Mouse (Mus musculus) stomach, embryonic 16.5 days (tissue): ENCODE results near the gene Masp1. TPM values are rescaled to one million over a fixed set of nuclear protein-coding genes. Genes with fewer than 3 reads are reported as not detected.

Experiments
- ATAC-seq: fragments of 200-750 bp; cut with Nextera tagmentation; 2 replicates; pipeline ENCODE4 v1.8.0; 2017; ENCODE audit warnings: moderate number of reproducible peaks, moderate TSS enrichment; ENCODE audit not compliant: insufficient read depth, low FRiP score
- H3K27ac ChIP-seq: fragments of 300-500 bp; sonication (generic); 2 replicates; pipeline ENCODE4 v1.5.1; 2014; ENCODE audit warnings: low read length
- H3K27me3 ChIP-seq: fragments of 300-500 bp; sonication (generic); 2 replicates; pipeline ENCODE4 v1.6.1; 2014; ENCODE audit warnings: low read length, control low read depth, mixed read lengths; ENCODE audit not compliant: control insufficient read depth, insufficient read depth
- H3K36me3 ChIP-seq: fragments of 300-500 bp; sonication (generic); 2 replicates; pipeline ENCODE4 v1.6.1; 2014; ENCODE audit warnings: low read length; ENCODE audit not compliant: control insufficient read depth, insufficient read depth
- H3K4me1 ChIP-seq: fragments of 300-500 bp; sonication (generic); 2 replicates; pipeline ENCODE4 v1.6.1; 2014; ENCODE audit warnings: low read length, control low read depth, mixed read lengths; ENCODE audit not compliant: control insufficient read depth, insufficient read depth
- H3K4me2 ChIP-seq: fragments of 300-500 bp; sonication (generic); 2 replicates; pipeline ENCODE4 v1.6.1; 2014; ENCODE audit warnings: low read depth, low read length, mixed read lengths
- H3K4me3 ChIP-seq: fragments of 300-500 bp; sonication (generic); replicated peaks from 2 replicates; pipeline ENCODE4 v1.5.1; 2014; ENCODE audit warnings: mild to moderate bottlenecking, low read length
- H3K9ac ChIP-seq: fragments of 300-500 bp; sonication (generic); 2 replicates; pipeline ENCODE4 v1.6.1; 2014; ENCODE audit warnings: low read length
- H3K9me3 ChIP-seq: fragments of 300-500 bp; sonication (generic); replicated peaks from 2 replicates; pipeline ENCODE4 v1.6.1; 2016; ENCODE audit warnings: low read length, control low read depth; ENCODE audit not compliant: control insufficient read depth
- WGBS: fragments of 180-500 bp; shearing (Covaris S2); extraction: QIAGEN DNeasy Blood & Tissue Kit; methylation state at CpG from one replicate; pipeline ENCODE4 v1.1.7; 2014; 5-methylcytosine and 5-hydroxymethylcytosine counted together
- polyA plus RNA-seq: library from polyadenylated mRNA; unstranded; fragments of >200 nt; fragmentation: Nextera tagmentation; extraction: Ambion mirVana; gene quantifications from 2 replicates; pipeline ENCODE4 v1.2.1, GENCODE M21; 2015

The Masp1 gene
- polyA plus RNA-seq, 1 experiment from 2014 or later = 2.4 TPM

DNA sequence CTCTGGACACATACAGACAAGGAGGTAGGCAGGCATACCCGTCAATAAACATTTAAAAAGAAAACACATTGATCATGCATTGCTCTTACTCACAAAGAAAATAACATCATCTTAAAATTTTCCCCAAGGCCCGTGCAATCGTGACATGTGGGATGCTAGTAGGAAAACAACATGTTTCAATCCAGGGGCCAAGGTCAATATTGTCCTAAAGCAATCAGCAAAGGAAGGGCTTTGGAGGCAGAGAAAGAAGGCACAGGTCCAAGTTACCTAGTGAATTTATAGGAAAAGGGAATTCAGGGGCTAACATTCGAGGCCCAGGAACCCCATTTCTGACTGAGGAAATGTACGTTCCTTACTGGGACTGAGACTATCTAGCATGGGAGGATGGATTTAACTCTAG, 3.4 kb downstream of the Masp1 start:
- no peaks in the 10 kb centered on the region for H3K36me3 ChIP-seq
- peaks cover 13% of the 10 kb centered on the region; the same call in 1 of the 2 replicates for H3K4me1 ChIP-seq
- no peak for ATAC-seq
- WGBS = 82% methylated on average over 5 of the region's 5 CpGs
- H3K9ac ChIP-seq = no peak overlapping the region
- no peaks in the 10 kb centered on the region for H3K27me3 ChIP-seq
- no peak overlapping the region for H3K27ac ChIP-seq
- H3K4me3 ChIP-seq = no peak overlapping the region
- H3K9me3 ChIP-seq = no peaks in the 10 kb centered on the region
- H3K4me2 ChIP-seq = no peak overlapping the region

DNA sequence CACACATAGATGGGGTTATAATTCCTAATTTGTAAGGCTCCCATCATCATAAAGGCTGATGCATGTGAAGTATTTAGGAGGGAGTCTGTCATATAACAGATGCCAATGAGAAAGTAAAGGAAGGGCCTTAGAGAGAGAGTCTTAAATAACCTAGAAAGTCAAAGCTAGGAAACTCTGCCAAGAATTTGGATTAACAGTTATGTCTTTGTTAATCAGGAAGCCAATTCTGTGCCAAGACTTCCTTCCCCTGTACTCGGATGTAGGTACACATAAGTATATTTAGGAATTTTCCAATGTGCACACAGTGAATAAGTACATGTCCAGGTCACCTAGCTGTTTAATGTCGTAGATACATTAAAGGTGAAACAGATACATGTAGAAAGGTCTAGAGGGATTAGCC, 4.0 kb downstream of the Masp1 start:
- peaks cover 13% of the 10 kb centered on the region; the same call in 1 of the 2 replicates for H3K4me1 ChIP-seq
- H3K9me3 ChIP-seq = no peaks in the 10 kb centered on the region
- no peak overlapping the region for H3K9ac ChIP-seq
- H3K4me2 ChIP-seq = no peak overlapping the region
- H3K4me3 ChIP-seq = no peak overlapping the region
- no peak overlapping the region; the same call in 1 of the 2 replicates for H3K27ac ChIP-seq
- ATAC-seq = no peak
- 50% methylated on average over 2 of the region's 2 CpGs for WGBS
- H3K36me3 ChIP-seq = no peaks in the 10 kb centered on the region
- H3K27me3 ChIP-seq = no peaks in the 10 kb centered on the region

DNA sequence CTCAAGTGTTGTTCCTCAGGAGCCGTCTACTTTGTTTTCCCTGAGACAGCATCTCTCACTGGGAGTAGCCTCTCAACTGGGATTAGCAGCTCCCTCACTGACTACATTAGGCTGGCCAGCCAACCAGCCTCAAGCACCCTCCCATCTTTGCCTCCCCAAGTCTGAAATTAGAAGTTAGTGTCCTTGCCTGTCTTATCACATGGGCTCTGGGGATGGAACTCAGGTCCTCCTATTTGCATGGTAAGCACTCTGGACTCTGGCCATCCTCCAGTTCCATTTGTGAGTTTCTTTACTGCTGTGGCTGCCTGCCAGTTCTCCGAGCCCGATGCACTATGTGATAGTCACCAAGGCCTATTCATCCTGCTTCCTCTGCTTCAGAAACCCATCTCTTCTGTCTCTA, 4.8 kb downstream of the Masp1 start:
- 41% methylated on average over 3 of the region's 3 CpGs for WGBS
- H3K4me3 ChIP-seq = no peak overlapping the region
- H3K4me2 ChIP-seq = no peak overlapping the region
- no peak overlapping the region for H3K9ac ChIP-seq
- H3K27me3 ChIP-seq = no peaks in the 10 kb centered on the region
- no peaks in the 10 kb centered on the region for H3K9me3 ChIP-seq
- no peak overlapping the region for H3K27ac ChIP-seq
- H3K36me3 ChIP-seq = no peaks in the 10 kb centered on the region
- peaks cover 13% of the 10 kb centered on the region; the same call in 1 of the 2 replicates for H3K4me1 ChIP-seq
- no peak for ATAC-seq

DNA sequence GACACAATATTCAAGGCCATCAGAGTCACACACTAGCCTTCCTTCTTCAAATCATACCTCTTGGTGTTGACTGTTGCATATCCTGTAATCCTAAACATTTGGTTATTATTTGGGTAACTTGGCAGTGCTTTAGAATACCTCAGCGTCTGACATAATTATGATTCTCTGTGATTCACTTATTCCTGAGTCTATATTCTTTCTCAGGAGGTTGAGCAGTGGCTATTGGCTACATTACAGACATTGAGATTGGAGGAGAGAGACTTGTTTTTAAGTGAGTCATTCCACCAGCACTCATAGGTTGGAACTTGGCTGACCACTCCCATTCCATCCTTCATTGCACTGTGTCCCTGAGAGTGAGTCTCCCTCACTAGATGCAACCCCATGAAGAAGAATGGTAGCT, 7.2 kb downstream of the Masp1 start:
- Histone ChIP-seq H3K4me1 (peaks cover 4% of the 10 kb centered on the region; the same call in 1 of the 2 replicates), H3K4me3 (no peak overlapping the region), H3K27me3 (no peaks in the 10 kb centered on the region), H3K4me2 (no peak overlapping the region), H3K9ac (no peak overlapping the region), H3K27ac (no peak overlapping the region), H3K36me3 (no peaks in the 10 kb centered on the region), H3K9me3 (no peaks in the 10 kb centered on the region)
- no peak for ATAC-seq
- 81% methylated on average over 1 of the region's 1 CpGs for WGBS

DNA sequence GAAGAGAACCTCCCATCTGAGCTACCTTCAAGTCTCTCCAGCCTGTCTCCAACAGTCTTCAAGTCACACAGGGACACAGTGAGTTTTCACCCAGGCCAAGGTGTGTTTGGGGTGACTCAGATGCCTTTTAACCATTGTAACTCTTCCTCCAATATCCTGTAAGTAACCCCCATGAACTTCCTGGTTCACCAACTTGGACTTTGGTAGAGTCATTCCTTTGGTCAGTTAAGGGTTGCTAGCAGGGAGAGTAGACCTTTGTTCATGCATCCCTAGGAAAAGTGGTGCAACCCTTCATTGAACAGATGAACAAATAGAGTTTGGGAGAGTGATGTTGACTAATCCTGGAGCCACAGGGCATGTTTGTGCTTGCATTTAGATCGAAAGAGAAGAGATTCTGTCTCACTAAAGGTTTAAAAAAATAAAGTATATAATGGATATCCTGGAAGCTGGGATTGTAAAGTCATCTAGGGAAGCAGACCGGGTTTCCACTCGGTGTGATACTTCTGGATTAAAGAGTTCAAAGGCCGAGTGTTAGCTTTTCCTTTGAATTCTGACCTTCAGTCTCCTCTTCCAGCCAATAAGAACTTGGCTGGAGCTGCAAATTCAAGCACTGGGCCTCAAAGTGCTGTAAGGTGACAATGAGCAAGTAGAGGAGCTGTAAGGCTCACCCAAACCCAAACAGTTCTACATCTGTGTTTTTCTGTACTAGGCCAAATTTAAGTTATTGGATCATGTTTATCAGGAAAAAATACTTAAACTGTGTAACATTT, 9.3 kb downstream of the Masp1 start:
- ATAC-seq = no peak
- H3K4me3 ChIP-seq = no peak overlapping the region
- H3K9ac ChIP-seq = no peak overlapping the region
- H3K36me3 ChIP-seq = no peaks in the 10 kb centered on the region
- no peak overlapping the region for H3K4me2 ChIP-seq
- no peaks in the 10 kb centered on the region for H3K9me3 ChIP-seq
- no peaks in the 10 kb centered on the region for H3K27me3 ChIP-seq
- no peak overlapping the region for H3K27ac ChIP-seq
- 65% methylated on average over 4 of the region's 4 CpGs for WGBS
- no peaks in the 10 kb centered on the region; the same call in 1 of the 2 replicates for H3K4me1 ChIP-seq

DNA sequence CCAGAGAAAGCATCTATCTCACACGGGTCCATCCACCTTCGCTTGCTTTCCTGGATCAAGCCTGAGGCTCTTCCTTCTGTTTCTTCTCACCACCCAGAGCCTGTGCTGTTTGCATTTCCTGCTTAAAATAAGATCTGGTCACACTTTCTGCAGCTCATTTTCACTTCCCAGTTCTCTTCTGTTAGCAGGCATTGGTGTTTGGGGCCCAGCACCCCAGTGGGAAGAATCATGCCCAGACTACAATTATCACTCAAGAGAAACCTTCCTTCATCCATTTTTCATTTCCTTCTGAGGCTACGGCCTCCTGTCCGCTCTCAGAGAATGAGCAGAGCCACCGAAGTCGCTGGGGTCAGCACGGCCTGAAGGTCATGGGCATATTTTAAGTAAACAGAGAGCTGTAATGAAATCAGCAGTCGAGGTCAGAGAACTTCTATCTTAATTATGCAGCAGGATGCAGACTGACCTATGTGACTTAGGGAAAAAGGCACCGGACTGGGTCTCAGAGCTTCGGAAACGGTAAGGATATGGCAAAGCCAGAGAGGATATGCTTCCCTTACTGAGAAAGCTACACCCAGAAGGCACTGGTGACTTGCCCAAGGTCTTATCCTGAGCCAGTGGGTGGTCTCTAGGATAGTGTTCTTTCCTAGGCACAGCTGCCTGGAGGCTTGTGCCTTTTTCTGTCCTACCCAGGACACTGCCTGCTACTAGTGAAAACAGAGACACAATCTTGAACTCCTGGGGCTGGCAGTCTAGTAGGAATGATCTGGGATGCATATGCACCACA, 14.5 kb downstream of the Masp1 start:
- Histone ChIP-seq H3K4me1 (no peaks in the 10 kb centered on the region), H3K27me3 (peaks cover 7% of the 10 kb centered on the region), H3K4me2 (no peak overlapping the region), H3K9ac (no peak overlapping the region; the same call in 1 of the 2 replicates), H3K9me3 (no peaks in the 10 kb centered on the region), H3K4me3 (no peak overlapping the region), H3K36me3 (no peaks in the 10 kb centered on the region), H3K27ac (no peak overlapping the region)
- 44% methylated on average over 11 of the region's 11 CpGs for WGBS
- ATAC-seq = no peak

DNA sequence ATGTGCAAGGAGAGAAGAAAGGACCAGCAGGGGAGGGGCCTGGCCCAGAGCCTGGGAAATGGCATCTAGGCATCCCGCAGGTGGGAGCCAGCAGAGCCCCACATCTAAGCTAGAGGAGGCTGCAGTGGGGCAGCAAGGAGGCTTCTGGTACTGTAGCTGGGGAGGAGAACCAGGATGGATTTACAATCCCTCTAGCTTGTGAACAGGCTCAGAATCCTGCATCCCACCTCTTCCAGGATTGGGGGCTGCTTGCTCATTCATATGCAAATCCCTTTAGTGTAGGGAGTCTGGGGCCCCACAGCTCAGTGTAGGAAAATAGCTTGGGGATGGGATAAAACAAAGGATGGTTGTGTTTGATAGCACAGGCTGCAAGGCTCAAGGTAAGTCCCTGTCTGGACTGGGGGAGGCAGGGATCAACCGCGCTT, 16.3 kb downstream of the Masp1 start:
- no peaks in the 10 kb centered on the region for H3K9me3 ChIP-seq
- no peak overlapping the region for H3K4me3 ChIP-seq
- H3K27ac ChIP-seq = no peak overlapping the region
- no peak overlapping the region for H3K9ac ChIP-seq
- 79% methylated on average over 3 of the region's 3 CpGs for WGBS
- no peaks in the 10 kb centered on the region for H3K4me1 ChIP-seq
- H3K36me3 ChIP-seq = no peaks in the 10 kb centered on the region
- H3K27me3 ChIP-seq = peaks cover 7% of the 10 kb centered on the region
- no peak for ATAC-seq
- H3K4me2 ChIP-seq = no peak overlapping the region

DNA sequence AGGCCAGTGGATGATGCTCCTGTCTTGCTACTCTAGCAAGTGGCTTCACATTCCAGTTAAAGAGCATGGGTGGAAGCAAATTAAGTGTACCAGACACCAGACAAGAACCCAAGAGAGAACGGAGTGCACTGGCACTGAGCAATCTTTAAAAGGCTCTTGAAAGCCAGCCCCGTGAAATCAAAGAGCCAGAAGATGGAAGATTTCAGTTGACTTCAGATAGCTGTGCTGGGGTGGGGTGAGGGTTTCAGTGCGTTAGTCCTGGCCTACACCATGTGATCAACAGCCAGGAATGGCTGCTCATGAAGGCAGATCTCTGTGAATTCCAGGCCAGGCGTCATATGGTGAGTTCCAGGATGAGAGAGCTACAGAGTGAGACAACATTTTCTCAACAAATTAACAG, 17.3 kb downstream of the Masp1 start:
- H3K27ac ChIP-seq = no peak overlapping the region
- no peaks in the 10 kb centered on the region for H3K9me3 ChIP-seq
- no peak overlapping the region for H3K4me3 ChIP-seq
- no peak overlapping the region for H3K4me2 ChIP-seq
- 73% methylated on average over 4 of the region's 4 CpGs for WGBS
- no peak overlapping the region for H3K9ac ChIP-seq
- H3K4me1 ChIP-seq = 0 out of 2 replicates have a peak, but pooled peaks cover under 1% of the 10 kb centered on the region
- ATAC-seq = no peak
- no peaks in the 10 kb centered on the region for H3K36me3 ChIP-seq
- H3K27me3 ChIP-seq = peaks cover 7% of the 10 kb centered on the region

DNA sequence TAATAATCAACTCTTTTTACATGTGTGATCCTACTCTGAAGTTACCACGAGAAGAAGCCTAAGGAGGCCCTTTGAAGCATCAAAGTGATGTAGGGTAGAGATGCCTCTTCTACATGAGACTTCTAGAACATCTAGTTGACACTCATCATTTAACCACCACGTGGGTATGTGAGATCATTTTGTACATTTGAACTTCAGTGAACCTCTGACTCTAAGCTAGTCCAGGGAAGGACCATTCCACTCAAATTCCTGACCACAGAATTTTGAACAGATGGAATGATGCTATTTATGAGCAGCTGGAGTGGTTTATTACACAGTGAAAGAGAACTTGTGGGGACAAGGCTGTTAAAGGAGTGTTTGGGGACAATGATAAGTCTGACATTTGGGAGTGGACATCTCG, 18.1 kb downstream of the Masp1 start:
- Histone ChIP-seq H3K9me3 (no peaks in the 10 kb centered on the region), H3K4me3 (no peak overlapping the region), H3K4me2 (no peak overlapping the region), H3K9ac (no peak overlapping the region), H3K4me1 (0 out of 2 replicates have a peak, but pooled peaks cover 5% of the 10 kb centered on the region), H3K27ac (no peak overlapping the region), H3K27me3 (peaks cover 7% of the 10 kb centered on the region), H3K36me3 (no peaks in the 10 kb centered on the region)
- WGBS = 73% methylated on average over 3 of the region's 3 CpGs
- ATAC-seq = no peak
